Mouse (Mus musculus): Measurements from ENCODE around the gene Klf11. TPM values are rescaled to one million over a fixed set of nuclear protein-coding genes. Genes with fewer than 3 reads are reported as not detected.
"Not testable (repeated sequence)": the region's sequence is repeated elsewhere in the genome, so short reads cannot be mapped to it uniquely, and the experiment has no call there.

Klf11 gene
- polyA plus RNA-seq, 1 experiment, result 3.6 TPM

GRCm38 (mm10) chr12:24630220-24630619 lies 20.9 kb upstream of the Klf11 start:
- no peak for TF ChIP-seq FLI1 (IDR thresholded peaks at IDR 0.05; ENCODE audit: low read length)
- TF ChIP-seq GATA1 (IDR thresholded peaks at IDR 0.05; ENCODE audit: borderline replicate concordance, low read length), result no peak
- H3K36me3 ChIP-seq (replicated peaks; ENCODE audit: low read length), result no peaks in the 10 kb centered on the region
- H3K4me1 ChIP-seq, result peaks cover 37% of the 10 kb centered on the region
- H3K27me3 ChIP-seq (replicated peaks), result peaks cover 20% of the 10 kb centered on the region
- no peak overlapping the region for H3K4me3 ChIP-seq (replicated peaks)
- H3K9me3 ChIP-seq, result no peaks in the 10 kb centered on the region

GRCm38 (mm10) chr12:24632404-24632803 lies 18.7 kb upstream of the Klf11 start:
- H3K27me3 ChIP-seq (replicated peaks), result peaks cover 12% of the 10 kb centered on the region
- no peak overlapping the region for H3K4me3 ChIP-seq (replicated peaks)
- H3K4me1 ChIP-seq, result peaks cover 43% of the 10 kb centered on the region
- no peaks in the 10 kb centered on the region for H3K36me3 ChIP-seq (replicated peaks; ENCODE audit: low read length)
- no peaks in the 10 kb centered on the region for H3K9me3 ChIP-seq
- TF ChIP-seq GATA1 (IDR thresholded peaks at IDR 0.05; ENCODE audit: borderline replicate concordance, low read length) (no peak), FLI1 (IDR thresholded peaks at IDR 0.05; ENCODE audit: low read length) (no peak)

DNA sequence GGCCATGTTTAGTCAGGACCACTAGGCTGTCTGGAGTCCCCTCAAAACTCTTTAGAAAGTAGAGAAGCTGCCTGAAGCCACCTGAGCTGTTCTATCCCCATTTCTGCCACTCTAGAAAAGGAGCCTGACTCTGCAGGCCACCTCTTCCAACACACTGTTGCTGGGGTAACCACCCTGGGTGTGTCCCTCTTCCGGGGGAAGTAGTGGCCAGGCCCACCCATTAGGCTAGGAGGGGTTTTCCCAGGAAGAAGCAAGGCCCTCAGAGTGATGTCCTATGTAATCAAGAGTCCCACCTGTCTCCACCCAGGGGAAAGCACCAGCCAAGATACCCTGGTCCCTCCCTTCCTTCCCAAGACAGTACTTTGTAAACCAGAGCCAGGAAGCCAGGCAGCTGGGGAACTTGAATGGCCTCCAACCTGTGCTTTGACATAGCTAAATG lies 17.3 kb upstream of the Klf11 start:
- peaks cover 45% of the 10 kb centered on the region for H3K4me1 ChIP-seq
- peaks cover 6% of the 10 kb centered on the region for H3K27me3 ChIP-seq (replicated peaks)
- no peaks in the 10 kb centered on the region for H3K36me3 ChIP-seq (replicated peaks; ENCODE audit: low read length)
- TF ChIP-seq GATA1 (IDR thresholded peaks at IDR 0.05; ENCODE audit: borderline replicate concordance, low read length) (no peak), FLI1 (IDR thresholded peaks at IDR 0.05; ENCODE audit: low read length) (no peak)
- H3K4me3 ChIP-seq (replicated peaks), result no peak overlapping the region
- H3K9me3 ChIP-seq, result no peaks in the 10 kb centered on the region

GRCm38 (mm10) chr12:24634212-24634611 lies 16.9 kb upstream of the Klf11 start:
- Histone ChIP-seq H3K4me3 (replicated peaks) (no peak overlapping the region), H3K27me3 (replicated peaks) (peaks cover 6% of the 10 kb centered on the region), H3K4me1 (peaks cover 48% of the 10 kb centered on the region), H3K9me3 (no peaks in the 10 kb centered on the region), H3K36me3 (replicated peaks; ENCODE audit: low read length) (no peaks in the 10 kb centered on the region)
- no peak for TF ChIP-seq GATA1 (IDR thresholded peaks at IDR 0.05; ENCODE audit: borderline replicate concordance, low read length)
- TF ChIP-seq FLI1 (IDR thresholded peaks at IDR 0.05; ENCODE audit: low read length), result no peak

DNA sequence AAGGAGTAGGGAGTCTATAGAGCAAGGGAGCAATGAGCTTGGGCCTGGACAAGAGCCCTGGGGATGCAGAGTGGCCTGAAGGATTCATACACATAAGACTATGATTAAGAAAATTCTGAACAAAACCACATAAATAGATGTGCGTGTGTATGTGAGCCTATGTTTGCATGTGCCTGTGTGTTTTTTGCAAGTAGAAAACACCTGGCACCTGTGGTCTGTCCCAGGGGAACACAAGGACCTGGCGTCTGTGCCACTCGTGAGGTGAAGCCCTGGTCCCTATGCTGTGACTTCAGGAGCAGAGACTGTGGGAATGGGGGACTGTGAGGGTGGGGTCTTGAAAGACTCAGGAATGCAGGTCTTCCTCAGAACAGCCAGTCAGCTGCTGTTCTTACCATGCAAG lies 16.4 kb upstream of the Klf11 start:
- Histone ChIP-seq H3K4me3 (replicated peaks) (no peak overlapping the region), H3K36me3 (replicated peaks; ENCODE audit: low read length) (no peaks in the 10 kb centered on the region), H3K9me3 (no peaks in the 10 kb centered on the region), H3K4me1 (peaks cover 52% of the 10 kb centered on the region), H3K27me3 (replicated peaks) (peaks cover 6% of the 10 kb centered on the region)
- TF ChIP-seq FLI1 (IDR thresholded peaks at IDR 0.05; ENCODE audit: low read length), result no peak
- TF ChIP-seq GATA1 (IDR thresholded peaks at IDR 0.05; ENCODE audit: borderline replicate concordance, low read length), result no peak

DNA sequence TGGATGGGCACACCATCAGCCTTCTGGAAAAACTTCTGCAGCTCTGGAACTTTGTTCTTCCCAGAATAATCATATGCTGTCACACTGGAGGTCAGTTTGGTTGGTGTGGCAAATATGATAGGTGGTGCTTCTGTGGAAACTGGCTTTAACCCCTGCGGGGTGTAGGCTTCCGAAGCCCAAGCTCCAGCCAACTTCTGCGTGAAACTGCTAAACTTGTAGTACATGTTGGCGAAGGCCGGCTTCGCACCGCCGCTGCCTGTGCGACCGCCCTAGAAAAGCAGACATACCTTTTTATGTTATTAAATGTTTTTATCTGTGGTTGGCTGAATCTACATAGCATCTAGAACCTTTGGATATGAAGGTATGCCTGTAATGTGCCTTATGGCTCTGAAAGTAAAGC lies 12.3 kb upstream of the Klf11 start:
- not testable (repeated sequence) for H3K9me3 ChIP-seq; H3K27me3 ChIP-seq (replicated peaks); H3K4me3 ChIP-seq (replicated peaks); H3K36me3 ChIP-seq (replicated peaks; ENCODE audit: low read length)
- H3K4me1 ChIP-seq, result peaks cover 46% of the 10 kb centered on the region

- no peak for TF ChIP-seq GATA1 (IDR thresholded peaks at IDR 0.05; ENCODE audit: borderline replicate concordance, low read length)
- TF ChIP-seq FLI1 (IDR thresholded peaks at IDR 0.05; ENCODE audit: low read length), result no peak
- Histone ChIP-seq H3K36me3 (replicated peaks; ENCODE audit: low read length) (no peaks in the 10 kb centered on the region), H3K27me3 (replicated peaks) (no peaks in the 10 kb centered on the region), H3K4me3 (replicated peaks) (no peak overlapping the region), H3K4me1 (peaks cover 44% of the 10 kb centered on the region), H3K9me3 (no peaks in the 10 kb centered on the region)
These were observed 8.7 kb upstream of the Klf11 start for GRCm38 (mm10) chr12:24642370-24642802.

DNA sequence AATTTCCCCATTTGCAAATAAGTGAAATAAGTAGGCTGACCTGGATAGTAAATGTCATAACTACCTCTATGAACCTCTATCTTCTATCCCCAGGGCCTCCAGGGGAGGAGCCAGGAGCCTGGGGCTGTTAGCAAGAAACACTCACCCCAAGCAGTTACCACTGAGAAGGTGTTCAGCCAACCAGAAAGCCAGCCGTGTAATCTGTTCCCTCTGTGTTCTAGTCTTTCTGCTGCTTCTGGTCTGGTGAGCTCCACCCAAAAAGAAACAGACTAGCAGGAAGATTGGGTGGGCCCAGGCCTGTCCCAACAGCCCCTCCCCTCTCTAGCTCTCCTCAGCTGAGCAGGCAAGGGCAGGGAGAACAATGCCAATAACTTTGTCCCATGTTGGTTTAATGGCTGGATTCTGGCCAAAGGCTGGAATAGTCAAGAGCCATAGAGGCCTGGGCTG lies 6.9 kb upstream of the Klf11 start:
- Histone ChIP-seq H3K9me3 (no peaks in the 10 kb centered on the region), H3K36me3 (replicated peaks; ENCODE audit: low read length) (no peaks in the 10 kb centered on the region), H3K4me1 (peaks cover 53% of the 10 kb centered on the region), H3K4me3 (replicated peaks) (no peak overlapping the region), H3K27me3 (replicated peaks) (no peaks in the 10 kb centered on the region)
- TF ChIP-seq FLI1 (IDR thresholded peaks at IDR 0.05; ENCODE audit: low read length) (no peak), GATA1 (IDR thresholded peaks at IDR 0.05; ENCODE audit: borderline replicate concordance, low read length) (no peak)

DNA sequence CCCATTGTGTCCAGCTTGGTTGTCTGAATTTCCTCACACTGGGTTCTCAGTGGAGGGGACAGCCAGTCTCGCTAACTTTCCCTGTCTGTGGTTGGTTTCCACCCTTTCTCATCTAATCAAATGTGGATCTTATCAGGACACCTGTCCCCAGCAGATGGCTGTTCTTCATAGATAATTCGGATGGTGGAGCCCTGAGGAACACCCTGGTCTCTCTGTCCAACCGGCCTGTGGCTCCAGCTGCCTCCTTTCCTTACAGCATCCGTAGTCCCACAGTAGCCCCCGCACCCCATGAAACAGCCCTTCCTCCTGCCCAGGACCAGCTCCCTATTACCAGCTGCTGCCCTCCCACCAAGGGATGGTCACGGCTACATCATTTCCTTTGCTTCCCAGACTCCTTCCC lies 5.2 kb upstream of the Klf11 start:
- TF ChIP-seq FLI1 (IDR thresholded peaks at IDR 0.05; ENCODE audit: low read length) (no peak), GATA1 (IDR thresholded peaks at IDR 0.05; ENCODE audit: borderline replicate concordance, low read length) (no peak)
- peaks cover 48% of the 10 kb centered on the region for H3K4me1 ChIP-seq
- H3K27me3 ChIP-seq (replicated peaks), result no peaks in the 10 kb centered on the region
- no peaks in the 10 kb centered on the region for H3K9me3 ChIP-seq
- H3K36me3 ChIP-seq (replicated peaks; ENCODE audit: low read length), result no peaks in the 10 kb centered on the region
- H3K4me3 ChIP-seq (replicated peaks), result no peak overlapping the region

GRCm38 (mm10) chr12:24648094-24648493 lies 3.0 kb upstream of the Klf11 start:
- no peak overlapping the region for H3K4me3 ChIP-seq (replicated peaks)
- no peaks in the 10 kb centered on the region for H3K27me3 ChIP-seq (replicated peaks)
- peaks cover 50% of the 10 kb centered on the region for H3K4me1 ChIP-seq
- H3K9me3 ChIP-seq, result no peaks in the 10 kb centered on the region
- H3K36me3 ChIP-seq (replicated peaks; ENCODE audit: low read length), result no peaks in the 10 kb centered on the region
- no peak for TF ChIP-seq FLI1 (IDR thresholded peaks at IDR 0.05; ENCODE audit: low read length)
- no peak for TF ChIP-seq GATA1 (IDR thresholded peaks at IDR 0.05; ENCODE audit: borderline replicate concordance, low read length)
